Mouse (Mus musculus) neural tube, embryonic 11.5 days (tissue): Measurements from ENCODE around the gene Tmem254b. TPM values are rescaled to one million over a fixed set of nuclear protein-coding genes. Genes with fewer than 3 reads are reported as not detected.
"Not testable (repeated sequence)": the region's sequence is repeated elsewhere in the genome, so short reads cannot be mapped to it uniquely, and the experiment has no call there.

Experiments
- ATAC-seq: fragments of 200-750 bp; cut with Nextera tagmentation; 2 replicates; pipeline ENCODE4 v1.8.0; 2017; ENCODE audit warnings: moderate number of reproducible peaks, mild to moderate bottlenecking, moderate TSS enrichment, moderate library complexity; ENCODE audit not compliant: insufficient read depth, low FRiP score, low TSS enrichment
- DNase-seq: peaks from one replicate; pipeline ENCODE4 v3.0.0-alpha.2; 2015; ENCODE audit warnings: low spot score
- H3K27ac ChIP-seq: fragments of 300-500 bp; sonication (generic); 2 replicates; pipeline ENCODE4 v1.5.1; 2014; ENCODE audit warnings: low read depth, mild to moderate bottlenecking, low read length
- H3K27me3 ChIP-seq: fragments of 300-500 bp; sonication (generic); 2 replicates; pipeline ENCODE4 v1.6.1; 2014; ENCODE audit warnings: mild to moderate bottlenecking, low read length, mixed read lengths; ENCODE audit not compliant: control insufficient read depth, insufficient read depth
- H3K36me3 ChIP-seq: fragments of 300-500 bp; sonication (generic); 2 replicates; pipeline ENCODE4 v1.6.1; 2014; ENCODE audit warnings: mild to moderate bottlenecking, low read length, moderate library complexity, mixed read lengths; ENCODE audit not compliant: control insufficient read depth, insufficient read depth
- H3K4me1 ChIP-seq: fragments of 300-500 bp; sonication (generic); 2 replicates; pipeline ENCODE4 v1.6.1; 2014; ENCODE audit warnings: low read length, mixed read lengths; ENCODE audit not compliant: control insufficient read depth, insufficient read depth
- H3K4me2 ChIP-seq: fragments of 300-500 bp; sonication (generic); 2 replicates; pipeline ENCODE4 v1.6.1; 2014; ENCODE audit warnings: low read depth, mild to moderate bottlenecking, moderate library complexity
- H3K4me3 ChIP-seq: fragments of 300-500 bp; sonication (generic); 2 replicates; pipeline ENCODE4 v1.5.1; 2014; ENCODE audit warnings: low read depth, low read length
- H3K9ac ChIP-seq: fragments of 300-500 bp; sonication (generic); 2 replicates; pipeline ENCODE4 v1.6.1; 2014; ENCODE audit warnings: mild to moderate bottlenecking, low read length
- H3K9me3 ChIP-seq: fragments of 300-500 bp; sonication (generic); 2 replicates; pipeline ENCODE4 v1.6.1; 2016; ENCODE audit warnings: low read length; ENCODE audit not compliant: control insufficient read depth
- WGBS: fragments of 180-500 bp; shearing (Covaris S2); extraction: QIAGEN DNeasy Blood & Tissue Kit; methylation state at CpG from one replicate; pipeline ENCODE4 v1.1.7; 2014; 5-methylcytosine and 5-hydroxymethylcytosine counted together
- polyA plus RNA-seq: library from polyadenylated mRNA; unstranded; fragments of >200 nt; fragmentation: Nextera tagmentation; extraction: Ambion mirVana; gene quantifications from 2 replicates; pipeline ENCODE4 v1.2.1, GENCODE M21; 2014

Gene Tmem254b
- polyA plus RNA-seq, 1 experiment from 2014 or later: 18.2 TPM

DNA sequence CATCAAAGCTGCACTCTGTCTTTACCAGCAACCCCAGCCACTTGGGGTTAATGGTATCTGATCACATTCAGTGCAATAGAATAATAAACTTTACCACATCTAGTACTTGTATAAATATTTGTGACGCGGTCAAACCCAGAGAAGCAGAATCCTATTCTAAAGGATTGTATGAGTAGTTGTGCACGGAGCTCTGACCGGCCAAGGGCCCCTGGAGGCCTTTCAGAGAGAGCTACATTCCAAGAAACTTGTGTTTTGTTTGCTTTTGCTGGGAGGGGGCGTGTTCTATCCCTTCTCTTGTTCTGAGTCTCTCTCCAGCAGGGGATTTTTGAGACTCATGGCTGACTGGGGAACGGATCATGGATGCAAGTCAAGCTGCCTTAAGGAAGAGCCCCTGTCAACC is 31.8 kb downstream of the Tmem254b start:
- not testable (repeated sequence) for H3K4me3 ChIP-seq, H3K27me3 ChIP-seq, H3K9me3 ChIP-seq, DNase-seq, H3K4me2 ChIP-seq, H3K4me1 ChIP-seq, H3K36me3 ChIP-seq, ATAC-seq, H3K27ac ChIP-seq, H3K9ac ChIP-seq
- no CpG with 5 or more reads among the region's 6 CpGs for WGBS

DNA sequence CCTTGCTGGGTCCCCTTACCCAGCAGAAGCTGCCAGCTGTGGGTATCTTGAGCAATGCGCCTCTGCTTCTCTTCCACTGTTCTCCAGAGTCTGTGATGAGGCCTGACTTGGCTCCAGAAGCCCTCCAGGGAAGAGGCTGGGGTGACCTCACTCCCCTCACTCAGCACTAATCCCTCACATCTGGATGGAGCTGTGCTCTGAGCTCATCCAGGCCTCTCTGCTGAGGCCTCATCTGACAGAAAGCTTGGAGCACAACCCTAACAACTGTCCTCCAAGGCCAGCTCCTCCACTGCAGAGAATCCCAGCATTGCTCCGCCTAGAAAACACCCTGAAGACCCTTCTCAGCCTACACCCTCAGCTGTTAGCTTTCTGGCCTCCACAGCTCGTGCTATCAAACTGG is 32.9 kb downstream of the Tmem254b start:
- not testable (repeated sequence) for H3K4me1 ChIP-seq, H3K9me3 ChIP-seq, DNase-seq, H3K36me3 ChIP-seq, H3K4me2 ChIP-seq, H3K27ac ChIP-seq, H3K27me3 ChIP-seq, H3K4me3 ChIP-seq, ATAC-seq, H3K9ac ChIP-seq
- no CpG with 5 or more reads among the region's 3 CpGs for WGBS

DNA sequence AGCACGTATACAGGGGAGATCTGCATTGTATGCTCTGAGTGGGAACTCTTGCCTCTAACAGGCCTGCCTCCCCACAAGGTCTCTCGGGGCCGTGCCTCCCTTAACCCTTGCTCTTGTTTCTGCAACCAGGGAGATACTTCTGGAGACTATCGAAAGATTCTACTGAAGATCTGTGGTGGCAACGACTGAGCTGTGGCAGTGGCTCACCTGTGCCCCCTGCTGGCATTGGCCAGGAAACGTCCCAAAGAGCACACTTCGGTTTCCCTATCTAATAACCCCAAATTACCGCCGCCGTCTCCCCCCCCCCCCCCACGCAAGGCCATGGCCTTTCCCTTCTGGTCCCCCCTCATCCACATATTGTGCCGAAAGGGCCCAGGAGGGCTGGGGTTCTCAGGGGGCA is 41.6 kb downstream of the Tmem254b start:
- not testable (repeated sequence) for H3K36me3 ChIP-seq, H3K9me3 ChIP-seq, H3K4me2 ChIP-seq, H3K4me1 ChIP-seq, DNase-seq, H3K9ac ChIP-seq, ATAC-seq, H3K4me3 ChIP-seq, H3K27me3 ChIP-seq, H3K27ac ChIP-seq
- no CpG with 5 or more reads among the region's 12 CpGs for WGBS

DNA sequence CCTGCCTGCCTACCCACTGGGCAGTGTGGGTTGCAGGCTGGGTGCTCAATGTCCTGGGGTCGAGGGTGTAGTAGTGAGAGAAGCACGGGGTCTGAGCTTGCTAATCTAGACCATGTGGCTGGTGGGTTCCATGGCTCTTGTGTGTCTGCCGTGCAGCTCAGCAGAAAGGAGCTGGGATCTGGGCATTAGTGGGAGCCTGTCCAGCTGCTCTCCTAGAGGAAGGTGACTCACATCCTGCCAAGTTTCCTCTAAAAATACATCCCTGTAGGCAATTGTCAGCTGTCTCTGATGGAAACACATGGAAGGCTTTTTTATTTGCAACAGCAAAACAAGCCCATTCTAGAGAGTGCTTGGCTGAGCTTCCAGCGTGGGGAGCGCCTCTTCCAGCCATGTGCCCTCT is 44.4 kb downstream of the Tmem254b start:
- no CpG with 5 or more reads among the region's 5 CpGs for WGBS

DNA sequence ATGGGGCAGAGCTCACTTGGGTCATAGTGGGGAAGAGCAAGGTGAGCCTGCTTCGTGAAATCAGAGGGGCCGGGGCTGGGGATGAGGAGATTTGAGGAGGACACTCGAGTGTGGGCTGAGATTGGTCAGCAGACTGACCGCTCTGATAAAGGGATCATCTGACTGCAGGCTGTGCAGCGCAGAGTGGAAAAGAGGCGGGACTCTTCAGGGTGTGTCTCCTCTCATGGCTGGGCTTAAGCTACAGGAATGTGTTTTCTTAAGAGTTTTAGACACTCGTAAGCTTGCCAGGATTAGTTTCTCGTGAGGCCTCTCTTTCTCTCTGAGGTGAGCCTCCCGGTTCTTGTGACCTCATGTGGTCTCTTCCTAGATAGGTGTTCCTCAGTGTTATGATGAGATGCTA is 45.7 kb downstream of the Tmem254b start:
- DNase-seq, H3K9ac ChIP-seq, H3K4me2 ChIP-seq, H3K9me3 ChIP-seq, H3K4me1 ChIP-seq, ATAC-seq, H3K4me3 ChIP-seq, H3K27ac ChIP-seq, H3K27me3 ChIP-seq, H3K36me3 ChIP-seq: not testable (repeated sequence)
- no CpG with 5 or more reads among the region's 9 CpGs for WGBS

More for the DNA sequence above, 44.4 kb downstream of the Tmem254b start:
- not testable (repeated sequence) for H3K4me3 ChIP-seq, H3K27me3 ChIP-seq, H3K4me1 ChIP-seq, H3K4me2 ChIP-seq, H3K27ac ChIP-seq, H3K9me3 ChIP-seq, H3K9ac ChIP-seq, DNase-seq, H3K36me3 ChIP-seq, ATAC-seq

DNA sequence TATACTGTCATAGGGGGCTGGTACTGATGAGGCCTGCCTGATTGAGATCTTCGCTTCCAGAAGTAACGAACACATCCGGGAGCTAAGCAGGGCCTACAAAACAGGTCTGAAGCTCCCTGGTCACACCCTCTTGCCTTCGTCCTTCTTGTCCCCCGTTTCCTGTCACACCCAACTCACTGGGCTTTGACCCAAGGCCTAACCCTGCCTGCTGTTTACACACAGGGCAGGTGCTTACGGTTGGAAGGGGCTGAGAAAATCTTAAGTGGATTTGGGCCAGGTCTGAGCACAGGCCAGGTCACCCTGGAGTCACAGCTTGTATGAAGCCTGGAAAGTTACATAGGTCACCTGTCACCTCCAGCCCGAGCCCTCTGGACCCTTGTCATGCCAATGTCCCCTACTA is 50.8 kb downstream of the Tmem254b start:
- WGBS: no CpG with 5 or more reads among the region's 7 CpGs
- H3K36me3 ChIP-seq, H3K4me3 ChIP-seq, H3K9ac ChIP-seq, DNase-seq, H3K27ac ChIP-seq, ATAC-seq, H3K4me1 ChIP-seq, H3K4me2 ChIP-seq, H3K27me3 ChIP-seq, H3K9me3 ChIP-seq: not testable (repeated sequence)

Other genes starting within 250 kb of the Tmem254b start
- 3.8 and 5.9 TPM in 2 replicates for gene Duxbl1, start 228.5 kb downstream of the Tmem254b start, polyA plus RNA-seq
- gene Gm9780, start 164.3 kb downstream of the Tmem254b start, polyA plus RNA-seq: 0.89 TPM in 1 of 2 replicates, not detected in the other
- 17.1 and 25.8 TPM in 2 replicates for gene Tmem254c, start 139.7 kb downstream of the Tmem254b start, polyA plus RNA-seq
- gene Cphx2, start 125.5 kb downstream of the Tmem254b start, polyA plus RNA-seq: not detected in 2 replicates
- not detected in 2 replicates for gene Cphx3, start 124.7 kb downstream of the Tmem254b start, polyA plus RNA-seq
- 5.3 TPM in 1 of 2 replicates, not detected in the other for gene Duxbl2, start 88.7 kb downstream of the Tmem254b start, polyA plus RNA-seq
- gene Plac9b, start 24.6 kb downstream of the Tmem254b start, polyA plus RNA-seq: 0.39 and 1.5 TPM in 2 replicates
- gene Duxbl3, start 50.9 kb upstream of the Tmem254b start, polyA plus RNA-seq: 0.62 and 6.6 TPM in 2 replicates